Mouse (Mus musculus) yolk sac, embryonic 10.5 days (tissue): ENCODE measurements at regions not wholly inside any gene's neighbourhood (a gene's known extent, or its start where the extent isn't known, plus 50 kb on each side); places are given as distances from the start of the nearest gene placed in this dataset.
"Not testable (repeated sequence)": the region's sequence is repeated elsewhere in the genome, so short reads cannot be mapped to it uniquely, and the experiment has no call there.

Experiments used
- DNase-seq: peaks from one replicate; pipeline ENCODE4 v3.0.0-alpha.2; 2017; ENCODE audit warnings: low spot score

- no peak for DNase-seq
Measured at GRCm38 (mm10) chr16:63104383-63104782, 250.3 kb downstream of the Pros1 start.

GRCm38 (mm10) chr16:63104938-63105714, 251.0 kb downstream of the Pros1 start:
- DNase-seq = no peak

- DNase-seq = no peak
Measured at GRCm38 (mm10) chr16:63116456-63116855, 262.3 kb downstream of the Pros1 start.

DNA sequence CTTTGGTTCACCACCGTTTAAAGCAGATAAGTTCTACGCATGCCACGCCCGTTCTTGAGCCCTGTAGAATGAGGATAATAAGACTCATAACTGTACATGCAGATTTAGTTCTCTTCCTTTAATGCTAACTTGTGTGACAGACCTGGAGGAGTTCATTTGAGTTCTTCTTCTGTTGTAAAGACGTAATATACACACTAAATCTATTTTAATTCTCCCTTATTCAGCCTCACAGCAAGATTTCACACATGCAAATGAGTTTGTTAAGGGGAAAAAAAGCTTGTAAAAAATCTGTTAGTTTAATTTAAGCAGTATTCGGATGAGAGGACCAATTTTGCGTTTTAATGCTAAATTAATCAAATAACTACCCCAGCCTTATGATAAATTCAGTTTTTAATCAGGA, 264.6 kb downstream of the Pros1 start:
- no peak for DNase-seq

DNA sequence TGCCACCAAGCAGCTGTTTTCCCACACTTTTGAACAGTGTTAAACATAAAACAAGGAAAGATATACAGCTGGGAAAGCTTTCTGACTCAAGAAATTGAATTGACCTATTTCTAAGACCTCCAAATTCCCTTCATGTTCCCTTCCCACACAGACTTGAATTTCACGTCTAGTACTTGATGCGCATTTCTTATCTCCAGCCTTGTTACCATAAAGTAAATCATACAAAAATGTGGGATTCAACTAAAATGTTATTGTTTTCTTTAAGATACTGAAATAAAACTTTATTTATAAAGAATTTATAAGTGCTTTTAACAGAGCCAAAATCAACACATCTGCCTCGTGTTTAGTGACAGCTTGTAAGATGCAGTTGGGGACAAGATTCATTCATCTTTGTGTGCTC, 289.7 kb downstream of the Pros1 start:
- no peak for DNase-seq

DNA sequence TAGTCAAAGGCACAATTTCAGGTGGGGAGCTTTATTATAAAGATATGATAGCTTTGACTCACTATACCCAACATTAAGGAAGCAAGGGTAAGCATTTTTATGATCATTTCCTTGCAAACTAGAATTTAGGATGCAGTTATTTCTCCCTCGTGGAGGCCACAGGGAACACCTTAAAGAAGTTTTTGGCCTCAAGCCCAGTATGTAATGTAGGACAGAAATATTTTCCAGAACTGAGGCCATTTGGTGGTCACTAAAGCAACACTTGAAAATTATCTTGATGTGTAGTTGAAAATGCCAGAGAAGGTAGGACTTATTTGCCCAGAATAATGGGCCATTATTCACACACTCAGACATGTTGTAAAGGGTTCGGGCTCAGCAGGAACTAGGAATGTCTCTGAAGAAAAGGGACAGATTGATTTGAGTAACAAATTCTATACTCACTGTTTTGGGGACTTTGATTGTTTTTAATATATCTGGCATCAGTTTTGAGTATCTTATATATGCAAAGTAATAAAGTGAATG, 301.3 kb downstream of the Pros1 start:
- no peak for DNase-seq

DNA sequence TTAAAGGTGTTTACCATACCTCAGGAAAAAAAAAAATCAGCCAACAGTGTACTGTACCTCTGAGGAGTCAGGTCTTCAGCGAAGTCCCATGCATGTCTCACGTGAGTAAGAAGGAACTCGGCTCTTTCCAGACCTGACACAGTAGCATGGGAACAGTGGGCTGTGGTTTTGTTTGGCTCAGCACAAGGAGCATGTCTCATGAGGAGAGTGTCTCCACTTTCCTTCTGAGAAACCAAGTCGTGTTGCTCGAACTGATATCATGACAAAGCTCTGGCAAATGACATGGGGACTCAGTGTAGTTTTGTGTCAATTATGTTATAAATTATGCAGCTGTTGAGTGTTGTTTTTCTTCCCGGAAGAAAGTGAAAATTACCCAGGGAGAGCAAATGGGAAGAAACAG, 316.0 kb downstream of the Pros1 start:
- DNase-seq = no peak

GRCm38 (mm10) chr16:63179228-63179627, 325.1 kb downstream of the Pros1 start:
- DNase-seq = no peak

DNA sequence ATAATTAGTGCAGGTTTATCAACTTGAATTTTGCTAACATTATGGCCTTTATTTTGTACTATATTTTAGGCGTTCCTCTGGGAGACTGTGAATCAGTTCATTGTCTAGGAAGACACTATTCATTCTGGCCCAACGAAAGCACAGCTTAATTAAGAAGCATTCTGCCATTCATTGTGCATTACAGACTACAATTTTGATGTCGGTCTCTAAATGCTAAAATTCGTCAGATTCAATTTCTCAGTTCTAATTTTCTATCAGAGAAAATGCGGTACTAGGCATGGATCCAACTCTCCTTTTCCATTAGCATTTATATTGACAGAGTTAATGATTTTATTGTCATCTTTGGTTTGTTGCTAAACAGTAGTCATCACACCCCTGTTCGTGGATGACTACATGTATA, 337.1 kb downstream of the Pros1 start:
- no peak for DNase-seq

GRCm38 (mm10) chr16:63191623-63192022, 337.5 kb downstream of the Pros1 start:
- no peak for DNase-seq

DNA sequence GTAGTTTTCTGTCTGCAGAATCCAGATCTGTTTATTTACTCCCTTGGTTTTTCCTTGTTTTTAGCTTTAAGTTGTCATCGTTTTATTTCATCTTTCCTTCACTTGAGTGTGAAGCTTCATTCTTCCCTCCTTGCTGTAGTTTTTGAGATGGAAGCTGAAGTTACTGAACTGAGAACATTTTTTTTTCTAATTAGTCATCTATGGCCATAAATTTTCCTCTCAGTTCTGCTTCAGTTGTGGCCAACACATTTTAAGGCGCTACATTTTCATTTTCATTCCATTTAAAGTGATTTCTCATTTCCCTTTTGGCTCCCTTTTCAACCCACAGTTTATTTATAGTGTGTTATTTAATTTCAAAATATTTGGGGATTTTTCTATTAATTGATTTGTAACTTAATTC, 340.5 kb downstream of the Pros1 start:
- DNase-seq = no peak

- DNase-seq = not testable (repeated sequence)
Measured at GRCm38 (mm10) chr16:63213471-63213870, 359.4 kb downstream of the Pros1 start.

GRCm38 (mm10) chr16:63220228-63220879, 366.2 kb downstream of the Pros1 start:
- no peak for DNase-seq

GRCm38 (mm10) chr16:63224608-63225007, 370.5 kb downstream of the Pros1 start:
- no peak for DNase-seq

GRCm38 (mm10) chr16:63225097-63225496, 371.0 kb downstream of the Pros1 start:
- no peak for DNase-seq

DNA sequence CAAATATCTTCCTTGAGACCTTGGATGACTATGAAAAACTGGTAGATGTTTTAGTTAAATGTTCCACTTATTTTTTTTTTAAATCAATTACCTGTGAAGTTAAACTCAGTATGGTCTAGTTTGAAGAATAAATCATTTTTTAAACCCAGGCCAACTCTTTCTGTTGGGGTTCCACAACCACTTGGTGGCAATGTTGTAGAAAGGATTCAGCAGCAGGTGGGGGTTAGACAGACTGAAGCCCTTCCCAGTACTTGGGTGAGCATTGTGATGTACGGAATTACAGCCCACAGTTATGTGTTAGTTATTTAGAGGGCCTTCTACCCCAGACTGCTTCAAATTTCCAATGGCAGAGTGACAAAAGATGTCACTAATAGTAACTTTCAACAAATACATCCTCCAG, 375.0 kb downstream of the Pros1 start:
- DNase-seq = no peak

DNA sequence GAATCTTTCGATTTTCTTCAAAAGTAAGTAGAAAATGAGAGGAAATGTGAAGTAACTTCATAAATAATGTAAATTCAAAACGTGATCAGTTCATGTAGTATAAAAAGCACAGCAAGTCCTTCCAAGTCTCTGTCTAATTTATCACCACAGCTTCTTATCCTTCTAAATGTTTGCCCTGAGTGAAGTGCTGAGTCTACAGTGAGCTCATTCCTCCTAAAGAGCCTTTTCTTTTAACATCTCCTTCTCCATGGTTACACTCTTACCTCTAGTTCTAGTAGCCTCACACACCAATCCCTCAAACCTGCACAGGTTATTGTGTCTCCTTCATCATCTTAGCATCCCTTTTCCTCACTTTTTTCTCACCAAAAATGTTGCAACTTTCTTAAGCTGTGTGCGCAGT, 375.5 kb downstream of the Pros1 start:
- DNase-seq = no peak

- no peak for DNase-seq
Measured at GRCm38 (mm10) chr16:63270173-63270572, 416.1 kb downstream of the Pros1 start.

DNA sequence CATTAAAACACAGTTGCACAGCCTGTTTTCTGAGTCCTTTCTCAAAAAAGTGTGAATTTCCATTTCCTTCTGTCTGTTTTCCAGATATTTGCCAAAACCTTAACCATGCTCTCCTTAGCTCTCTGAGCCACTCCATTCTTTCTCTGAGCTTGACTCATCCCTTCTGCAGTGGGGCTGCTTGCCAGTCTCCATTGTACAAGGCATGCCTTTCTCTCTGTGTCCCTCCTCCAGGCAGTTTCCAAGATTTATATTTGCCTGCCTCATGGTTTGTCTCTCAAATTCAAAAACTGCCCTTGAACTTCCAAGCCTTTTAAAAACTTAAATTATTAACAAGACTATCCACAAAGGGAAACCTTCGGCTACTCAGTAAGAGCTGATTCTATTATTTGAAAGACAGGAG, 423.4 kb downstream of the Pros1 start:
- no peak for DNase-seq

DNA sequence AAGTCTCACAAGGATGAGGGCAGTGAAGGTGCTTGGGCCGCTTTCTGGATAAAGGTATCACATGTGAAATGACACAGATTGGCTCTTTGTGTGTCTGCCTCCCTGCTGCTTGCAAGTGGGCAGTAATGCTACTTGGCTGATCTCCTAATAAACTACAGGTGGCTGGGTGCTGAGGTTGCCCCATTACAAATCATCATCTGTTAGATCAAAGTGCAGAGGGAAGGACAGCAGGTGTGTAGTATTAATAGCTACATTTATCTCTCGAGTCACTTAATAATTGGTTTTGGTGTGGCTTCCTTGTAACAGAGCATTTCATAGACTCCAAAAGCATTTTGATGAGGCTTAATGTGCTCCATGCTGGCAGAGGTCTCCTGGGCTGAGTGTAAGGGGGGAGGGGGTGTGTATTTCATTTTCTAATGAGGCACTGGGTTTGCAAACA, 424.2 kb downstream of the Pros1 start:
- no peak for DNase-seq

DNA sequence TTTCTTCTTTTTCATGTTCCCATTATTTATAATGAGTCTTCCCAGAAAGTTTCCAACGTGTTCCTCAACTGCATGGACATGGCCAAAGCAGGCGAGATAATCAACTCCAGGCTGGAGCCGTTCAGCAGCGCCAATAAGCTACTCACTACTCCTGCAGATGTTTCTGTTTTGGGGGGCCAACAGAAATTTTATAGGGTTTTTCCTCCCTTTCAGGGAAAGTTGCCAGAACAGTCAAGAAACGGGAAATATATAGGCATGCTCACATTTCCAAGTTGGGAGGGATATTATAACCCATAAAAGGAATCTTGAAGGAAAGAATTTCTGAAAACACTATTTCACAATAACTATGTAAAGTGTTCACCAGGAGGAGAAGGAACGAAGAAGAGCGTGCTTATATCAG, 433.5 kb downstream of the Pros1 start:
- DNase-seq = no peak

DNA sequence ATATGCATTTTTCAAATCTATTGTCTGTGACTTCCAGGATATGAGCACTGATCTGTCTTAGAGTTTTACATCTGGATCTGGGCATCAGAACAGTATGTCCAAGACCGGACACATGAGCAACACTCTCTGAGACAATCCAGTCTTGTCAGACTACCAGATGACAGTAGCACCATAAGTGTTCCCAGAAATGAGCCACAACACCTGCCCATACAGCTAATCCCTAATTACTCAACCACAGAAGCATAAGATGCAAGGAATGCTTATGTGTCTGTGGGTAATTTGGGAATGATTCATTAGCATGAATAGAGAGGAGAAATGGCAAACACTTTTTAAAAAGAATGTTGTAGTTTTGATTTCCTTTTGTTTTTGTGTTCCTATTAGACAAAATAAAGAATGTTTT, 457.6 kb downstream of the Pros1 start:
- no peak for DNase-seq

DNA sequence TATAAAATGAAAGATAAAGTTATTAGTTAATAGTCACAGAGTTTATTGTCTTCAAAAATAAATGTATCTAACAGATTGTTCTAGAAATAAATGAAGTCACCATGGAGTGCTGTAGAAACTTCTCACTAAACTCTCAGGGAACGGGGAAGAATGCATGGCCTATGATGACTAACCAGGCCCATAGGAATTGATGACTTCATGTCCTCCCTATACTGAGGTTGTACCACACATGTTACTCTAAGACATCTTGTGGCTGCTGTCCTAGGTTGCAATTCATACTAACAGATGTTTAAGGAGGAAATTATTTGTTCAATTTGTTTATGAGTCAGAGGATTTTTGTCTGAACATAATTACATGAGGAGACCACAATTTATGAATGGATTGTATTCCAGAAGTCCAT, 459.4 kb downstream of the Pros1 start:
- DNase-seq = no peak

DNA sequence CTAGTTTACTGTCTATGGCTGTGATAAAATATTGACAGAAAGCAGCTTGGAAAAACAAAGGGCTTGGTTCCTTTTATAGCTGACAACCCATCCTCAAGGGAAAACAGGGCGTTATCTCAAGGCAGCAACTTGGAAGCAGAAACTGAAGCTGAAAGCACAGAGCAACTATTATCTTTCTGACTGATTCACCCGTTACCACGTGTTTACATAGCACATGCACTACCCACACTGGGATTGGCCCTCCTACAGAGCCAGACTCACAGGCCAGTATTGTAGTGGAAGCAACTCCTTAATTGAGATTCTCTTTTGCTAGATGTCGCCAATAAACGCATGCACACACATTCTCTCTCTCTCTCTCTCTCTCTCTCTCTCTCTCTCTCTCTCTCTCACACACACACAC, 465.5 kb downstream of the Pros1 start:
- no peak for DNase-seq
